Mouse (Mus musculus) forebrain, embryonic 15.5 days (tissue): Measurements from ENCODE around the gene Smg5. TPM values are rescaled to one million over a fixed set of nuclear protein-coding genes. Genes with fewer than 3 reads are reported as not detected.
"Not testable (repeated sequence)": the region's sequence is repeated elsewhere in the genome, so short reads cannot be mapped to it uniquely, and the experiment has no call there.

Experiments used
- ATAC-seq: fragments of 200-750 bp; cut with Nextera tagmentation; replicated peaks from 2 replicates; pipeline ENCODE4 v1.8.0; 2017; ENCODE audit warnings: mild to moderate bottlenecking, moderate TSS enrichment, moderate library complexity
- H3K27ac ChIP-seq: fragments of 300-500 bp; sonication (generic); replicated peaks from 2 replicates; pipeline ENCODE4 v1.5.1; 2015; ENCODE audit warnings: mild to moderate bottlenecking, inconsistent platforms
- H3K27me3 ChIP-seq: fragments of 300-500 bp; sonication (generic); 2 replicates; pipeline ENCODE4 v1.6.1; 2015; ENCODE audit warnings: inconsistent platforms
- H3K36me3 ChIP-seq: fragments of 300-500 bp; sonication (generic); 2 replicates; pipeline ENCODE4 v1.6.1; 2015; ENCODE audit warnings: mild to moderate bottlenecking, inconsistent platforms
- H3K4me1 ChIP-seq: fragments of 300-500 bp; sonication (generic); 2 replicates; pipeline ENCODE4 v1.6.1; 2015; ENCODE audit warnings: inconsistent platforms
- H3K4me2 ChIP-seq: fragments of 300-500 bp; sonication (generic); replicated peaks from 2 replicates; pipeline ENCODE4 v1.6.1; 2015; ENCODE audit warnings: mild to moderate bottlenecking, inconsistent platforms
- H3K4me3 ChIP-seq: fragments of 300-500 bp; sonication (generic); 2 replicates; pipeline ENCODE4 v1.5.1; 2015; ENCODE audit warnings: mild to moderate bottlenecking, inconsistent platforms
- H3K9ac ChIP-seq: fragments of 300-500 bp; sonication (generic); replicated peaks from 2 replicates; pipeline ENCODE4 v1.6.1; 2015; ENCODE audit warnings: mild to moderate bottlenecking, inconsistent platforms
- H3K9me3 ChIP-seq: fragments of 300-500 bp; sonication (generic); 2 replicates; pipeline ENCODE4 v1.6.1; 2016; ENCODE audit warnings: inconsistent platforms
- WGBS: fragments of 180-500 bp; shearing (Covaris S2); methylation state at CpG from one replicate; pipeline ENCODE4 v1.1.7; 2015; ENCODE audit warnings: mixed read lengths; 5-methylcytosine and 5-hydroxymethylcytosine counted together
- polyA plus RNA-seq: library from polyadenylated mRNA; unstranded; fragments of >200 nt; fragmentation: Nextera tagmentation; extraction: Ambion mirVana; gene quantifications from 2 replicates; pipeline ENCODE4 v1.2.1, GENCODE M21; 2015

Gene Smg5
- polyA plus RNA-seq = 59.8 and 65.1 TPM in 2 replicates

DNA sequence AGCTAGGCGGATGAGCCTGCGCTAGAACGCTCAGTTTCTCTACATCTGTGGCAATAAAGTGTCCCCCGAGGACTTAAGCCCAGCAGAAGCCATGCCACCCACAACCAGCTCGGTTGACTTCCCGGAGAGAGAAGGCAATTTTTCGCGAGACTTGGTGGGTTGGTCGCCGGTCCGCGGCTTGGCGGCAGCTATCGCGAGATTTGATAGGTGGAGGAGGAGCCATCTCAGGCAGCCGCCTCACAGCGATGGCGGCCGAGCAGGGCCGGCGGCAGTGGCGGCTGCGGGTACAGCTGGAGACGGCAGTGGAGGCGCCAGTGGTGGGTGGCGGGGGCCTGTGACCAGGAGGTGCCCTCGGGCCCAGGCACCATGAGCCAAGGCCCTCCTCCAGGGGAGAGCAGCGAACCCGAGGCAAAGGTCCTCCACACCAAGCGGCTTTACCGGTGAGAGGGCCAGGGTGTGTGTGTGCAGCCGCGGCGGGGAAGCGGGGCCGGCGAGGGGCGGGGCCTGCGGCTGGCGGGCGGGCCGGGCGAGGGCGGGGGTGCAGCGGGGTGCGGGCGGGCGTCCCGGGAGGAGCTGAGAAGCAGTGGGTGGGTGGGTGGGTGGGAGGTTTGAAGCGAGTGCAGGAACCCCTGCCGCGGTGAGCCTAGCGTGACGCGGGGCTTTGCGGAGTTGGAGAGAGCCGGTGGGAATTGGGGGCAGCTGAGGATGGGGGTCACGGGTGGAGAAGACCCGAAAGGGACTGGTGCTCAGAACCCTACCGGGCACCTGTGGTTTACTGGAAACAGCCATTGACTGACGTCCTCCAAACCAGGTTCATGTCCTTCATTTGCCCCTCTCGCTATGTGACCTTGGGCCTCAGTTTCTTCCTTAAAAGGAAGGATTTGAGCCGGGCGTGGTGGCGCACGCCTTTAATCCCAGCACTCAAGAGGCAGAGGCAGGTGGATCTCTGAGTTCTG lies at the start of gene Smg5, which contains the start of gene Tmem79:
TSS of gene Smg5 (plus strand) at position 203 of the 956 bp plus-strand sequence.
TSS of gene Tmem79 (minus strand) at position 91 of the 956 bp plus-strand sequence.
- Histone ChIP-seq H3K4me1 (peaks cover 20% of the 10 kb centered on the region), H3K9me3 (no peaks in the 10 kb centered on the region), H3K27me3 (no peaks in the 10 kb centered on the region), H3K27ac (peak within 1 kb of the TSS; percentile 95), H3K4me2 (peak within 1 kb of the TSS; percentile 72), H3K4me3 (peak within 1 kb of the TSS; percentile 71), H3K9ac (peak within 1 kb of the TSS; percentile 91), H3K36me3 (0 out of 2 replicates have a peak, but pooled peaks cover 4% of the 10 kb centered on the region)
- ATAC-seq = peak; percentile 97
- 2% methylated on average over 60 of the region's 66 CpGs for WGBS

DNA sequence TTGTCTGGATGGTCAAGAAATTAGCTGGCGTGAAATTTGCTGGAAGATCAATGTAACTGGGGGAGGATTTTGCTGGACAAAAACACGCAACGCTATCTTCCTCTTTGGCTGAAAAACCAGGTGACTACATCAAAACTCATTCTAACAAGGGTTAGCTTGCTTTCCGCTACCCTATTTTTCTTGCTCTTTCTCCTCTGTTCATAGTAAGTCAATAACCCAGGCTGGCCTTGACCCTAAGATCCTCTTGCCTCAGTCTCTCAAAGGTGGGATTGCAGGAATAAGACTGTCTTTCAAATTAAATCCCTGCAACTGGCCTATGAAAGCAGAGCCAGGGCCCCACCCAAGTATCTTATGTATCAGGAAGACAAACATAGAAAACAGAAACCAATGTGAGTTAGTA lies 49.0 kb upstream of the Smg5 start, which contains the start of gene Gm38392:
TSS of gene Gm38392 (minus strand) at position 101 of the 400 bp plus-strand sequence.
- no peak within 1 kb of the TSS for H3K4me2 ChIP-seq
- WGBS = 97% methylated on average over 4 of the region's 4 CpGs

DNA sequence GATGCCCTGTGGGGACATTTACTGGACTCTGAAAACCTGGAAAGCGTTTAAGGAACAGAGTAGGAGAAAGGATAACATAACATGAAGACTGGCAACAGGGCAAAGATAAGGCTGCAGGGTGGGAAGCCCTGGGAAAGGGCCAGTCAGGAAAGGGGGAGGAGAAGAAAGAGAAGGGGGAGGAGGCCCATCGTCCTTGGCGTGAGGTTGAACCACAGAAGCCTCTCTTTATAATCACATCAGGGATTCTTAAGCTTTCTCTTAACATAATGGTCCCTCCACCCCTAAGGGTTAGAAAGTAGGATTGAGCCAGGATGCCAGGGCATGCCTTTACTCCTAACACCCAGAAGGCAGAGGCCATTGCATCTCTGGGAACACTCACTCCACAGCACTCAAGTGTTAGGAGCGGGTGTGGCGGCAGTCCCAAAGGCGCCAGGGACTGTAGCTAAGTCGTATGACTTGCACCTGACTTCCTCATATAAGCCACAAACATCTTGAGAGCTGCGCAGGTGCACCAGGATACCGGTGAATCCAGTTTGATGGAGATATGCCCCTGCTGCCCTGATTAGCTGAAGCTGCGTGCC lies 47.8 kb upstream of the Smg5 start:
- not testable (repeated sequence) for H3K4me1 ChIP-seq, ATAC-seq, H3K27ac ChIP-seq, H3K27me3 ChIP-seq, H3K9ac ChIP-seq, H3K36me3 ChIP-seq, H3K4me3 ChIP-seq, H3K9me3 ChIP-seq, H3K4me2 ChIP-seq
- whole genome bisulfite sequencing = 71% methylated on average over 8 of the region's 10 CpGs

More for the DNA sequence above, 49.0 kb upstream of the Smg5 start, which contains the start of gene Gm38392:
- H3K27ac ChIP-seq = no peak within 1 kb of the TSS
- no peaks in the 10 kb centered on the region for H3K27me3 ChIP-seq
- no peaks in the 10 kb centered on the region for H3K9me3 ChIP-seq
- no peak for ATAC-seq
- no peak within 1 kb of the TSS for H3K4me3 ChIP-seq
- no peak within 1 kb of the TSS for H3K9ac ChIP-seq
- H3K4me1 ChIP-seq = no peaks in the 10 kb centered on the region
- no peaks in the 10 kb centered on the region for H3K36me3 ChIP-seq

DNA sequence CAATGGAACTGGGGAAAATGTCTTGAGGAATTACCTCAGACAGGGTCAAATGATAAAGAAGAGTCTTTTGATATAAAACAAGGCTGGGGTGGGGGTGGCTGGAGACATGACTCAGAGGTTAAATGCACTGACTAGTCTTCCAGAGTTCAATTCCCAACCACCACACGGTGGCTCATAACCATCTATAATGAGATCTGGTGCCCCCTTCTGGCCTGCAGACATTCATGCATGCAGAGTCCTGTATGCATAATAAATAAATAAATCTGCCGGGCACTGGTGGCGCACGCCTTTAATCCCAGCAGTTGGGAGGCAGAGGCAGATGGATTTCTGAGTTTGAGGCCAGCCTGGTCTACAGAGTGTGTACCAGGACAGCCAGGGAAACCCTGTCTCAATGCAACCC lies 44.1 kb upstream of the Smg5 start:
- Histone ChIP-seq H3K9ac (no peak overlapping the region), H3K4me2 (no peak overlapping the region), H3K27ac (no peak overlapping the region), H3K36me3 (no peaks in the 10 kb centered on the region), H3K4me3 (no peak overlapping the region), H3K27me3 (no peaks in the 10 kb centered on the region), H3K9me3 (no peaks in the 10 kb centered on the region), H3K4me1 (peaks cover 8% of the 10 kb centered on the region)
- no peak for ATAC-seq
- WGBS = 34% methylated on average over 4 of the region's 4 CpGs

DNA sequence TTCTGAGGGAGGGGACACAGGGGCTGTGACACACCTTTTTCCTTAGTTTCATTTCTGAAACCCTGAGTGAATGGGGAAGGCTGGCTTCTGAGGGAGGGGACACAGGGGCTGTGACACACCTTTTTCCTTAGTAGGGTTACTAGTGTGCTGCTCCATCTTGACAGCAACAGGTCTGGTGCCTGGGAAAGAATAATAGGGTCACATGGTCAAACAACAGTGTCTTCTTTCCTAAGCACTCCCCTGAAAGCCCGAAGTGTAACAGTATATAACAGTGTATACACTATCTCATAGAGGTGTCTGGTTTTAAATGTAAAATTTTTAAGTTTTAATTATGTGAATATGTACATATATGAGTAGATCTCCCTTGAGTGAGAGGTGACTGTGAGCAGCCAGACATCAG lies 40.8 kb upstream of the Smg5 start:
- Histone ChIP-seq H3K36me3 (peaks cover 12% of the 10 kb centered on the region), H3K4me3 (0 out of 2 replicates have a peak overlapping the region, but pooled peaks have one; percentile 89), H3K4me1 (peaks cover 27% of the 10 kb centered on the region)
- not testable (repeated sequence) for ATAC-seq, H3K4me2 ChIP-seq, H3K9ac ChIP-seq, H3K27ac ChIP-seq, H3K27me3 ChIP-seq, H3K9me3 ChIP-seq
- WGBS = 72% methylated on average over 1 of the region's 1 CpGs

DNA sequence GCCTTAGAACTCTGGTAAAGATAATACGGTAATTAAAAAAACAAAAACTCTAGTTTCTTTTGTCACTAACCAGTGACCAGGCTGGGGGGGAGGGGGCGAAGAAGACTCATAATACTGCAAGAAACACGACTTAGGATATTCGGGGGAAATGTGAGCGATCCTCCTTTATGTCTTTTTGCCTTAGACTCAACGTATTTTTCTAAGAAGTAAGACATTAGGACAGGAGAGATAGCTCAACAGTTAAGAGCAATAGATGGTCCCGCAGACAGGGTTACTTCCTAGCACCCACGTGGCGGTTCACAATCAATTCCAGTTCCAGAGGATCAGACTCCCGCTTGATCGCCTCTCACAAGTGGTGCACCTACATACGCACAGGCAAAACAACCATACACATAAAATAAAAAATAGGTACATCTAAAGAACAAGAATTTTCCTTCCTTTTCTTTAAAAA lies 39.9 kb upstream of the Smg5 start:
- Histone ChIP-seq H3K4me3 (peak overlapping the region; percentile 89), H3K4me2 (peak overlapping the region; percentile 54), H3K4me1 (peaks cover 27% of the 10 kb centered on the region), H3K9ac (peak overlapping the region; percentile 67), H3K9me3 (no peaks in the 10 kb centered on the region), H3K27me3 (no peaks in the 10 kb centered on the region), H3K36me3 (peaks cover 20% of the 10 kb centered on the region), H3K27ac (peak overlapping the region; percentile 97)
- WGBS = under 1% methylated on average over 12 of the region's 12 CpGs
- peak; percentile 42 for ATAC-seq

DNA sequence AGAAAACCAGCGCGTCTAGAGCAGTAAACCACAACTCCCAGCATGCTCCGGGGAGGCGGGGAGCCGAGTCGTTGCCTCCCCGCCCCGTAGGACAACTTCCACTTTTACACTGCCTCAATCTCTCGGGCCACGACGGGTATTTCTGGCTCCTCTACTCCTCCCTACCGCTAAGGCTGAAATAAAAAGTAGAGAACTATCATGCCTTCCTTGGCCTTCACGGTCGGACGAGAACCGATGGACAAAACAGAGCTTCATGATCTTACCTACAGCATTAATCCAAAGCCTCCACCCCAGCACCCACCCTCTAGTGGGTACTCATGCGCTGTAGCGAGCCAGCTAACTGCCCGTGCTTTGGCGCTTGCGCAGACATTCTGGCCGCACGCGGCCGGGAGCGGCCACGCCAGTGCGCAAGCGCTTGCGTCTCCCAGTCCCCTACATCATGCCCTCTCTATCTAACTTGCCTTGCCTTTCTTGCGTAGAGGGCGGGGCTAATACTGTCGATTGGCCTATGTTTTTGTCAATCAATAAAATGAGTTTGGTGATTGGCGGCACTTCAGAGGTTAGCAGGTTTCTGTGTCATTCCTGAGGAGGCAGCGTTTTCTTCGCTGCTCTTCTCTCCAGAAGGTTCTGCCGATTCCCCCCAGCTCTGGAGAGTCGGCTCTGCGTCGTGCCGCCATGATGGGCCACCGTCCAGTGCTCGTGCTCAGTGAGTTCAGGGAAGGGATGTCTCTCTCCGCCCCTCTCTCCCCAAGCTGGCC lies 39.3 kb upstream of the Smg5 start, which contains the start of the genes Tsacc and Cct3:
TSS of gene Tsacc (minus strand) at position 439 of the 758 bp plus-strand sequence.
TSS of gene Cct3 (plus strand) at position 556 of the 758 bp plus-strand sequence.
- peak; percentile 99 for ATAC-seq
- Histone ChIP-seq H3K4me1 (peaks cover 27% of the 10 kb centered on the region), H3K4me2 (peak within 1 kb of the TSS; percentile 64), H3K27me3 (no peaks in the 10 kb centered on the region), H3K27ac (peak within 1 kb of the TSS; percentile 97), H3K36me3 (peaks cover 26% of the 10 kb centered on the region), H3K9ac (peak within 1 kb of the TSS; percentile 91), H3K9me3 (no peaks in the 10 kb centered on the region), H3K4me3 (peak within 1 kb of the TSS; percentile 89)
- under 1% methylated on average over 44 of the region's 44 CpGs for WGBS

DNA sequence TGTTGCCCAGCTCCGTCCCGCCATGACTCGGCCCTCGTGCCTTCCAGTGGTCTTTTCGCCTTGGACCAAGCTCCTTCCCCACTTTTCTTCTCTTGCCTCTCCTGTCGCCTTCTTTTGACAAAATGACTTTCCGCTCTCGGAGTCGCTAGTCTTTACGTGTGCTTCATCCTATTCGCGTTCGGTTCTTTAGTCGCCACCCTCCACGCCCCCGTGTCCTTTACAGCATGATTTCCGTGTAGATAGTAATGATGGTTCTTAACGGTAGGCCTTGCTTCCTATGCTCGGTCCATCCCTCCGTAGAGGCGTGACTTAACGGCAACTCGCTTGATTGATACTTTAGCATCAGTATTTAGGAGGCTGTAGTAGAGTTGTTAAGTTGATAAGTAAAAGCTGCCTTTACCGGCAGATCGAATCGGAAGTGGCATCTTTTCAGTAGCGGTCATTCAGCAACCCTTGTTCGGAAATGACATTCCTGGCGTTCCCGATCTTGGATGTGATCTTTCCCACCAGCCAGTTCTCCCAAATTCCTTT lies 38.7 kb upstream of the Smg5 start:
- WGBS = under 1% methylated on average over 30 of the region's 30 CpGs
- 0 out of 2 replicates have a peak, but pooled peaks have one; percentile 3 for ATAC-seq
- Histone ChIP-seq H3K9me3 (no peaks in the 10 kb centered on the region), H3K4me3 (peak overlapping the region; percentile 89), H3K27me3 (no peaks in the 10 kb centered on the region), H3K36me3 (peaks cover 32% of the 10 kb centered on the region), H3K9ac (peak overlapping the region; percentile 91), H3K4me2 (peak overlapping the region; percentile 64), H3K27ac (peak overlapping the region; percentile 97), H3K4me1 (peaks cover 27% of the 10 kb centered on the region)

DNA sequence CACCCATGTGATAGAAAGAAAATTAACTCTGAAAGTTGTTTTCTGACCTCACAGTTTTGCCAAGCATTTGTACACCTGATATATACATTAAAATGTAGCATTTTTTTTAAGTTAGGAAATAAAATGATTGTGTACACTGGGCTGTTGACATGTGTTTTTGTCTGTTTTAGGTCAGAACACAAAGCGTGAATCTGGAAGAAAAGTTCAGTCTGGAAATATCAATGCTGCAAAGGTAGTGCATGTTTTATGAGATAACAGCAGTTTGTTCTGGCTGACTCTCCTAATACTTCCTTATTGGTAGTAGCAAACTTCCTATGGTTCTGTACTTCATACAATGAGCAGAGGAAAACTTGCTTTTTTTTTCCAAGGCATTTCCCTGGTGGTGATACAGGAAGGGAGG lies 36.9 kb upstream of the Smg5 start:
- Histone ChIP-seq H3K4me1 (peaks cover 27% of the 10 kb centered on the region), H3K27ac (no peak overlapping the region), H3K9me3 (no peaks in the 10 kb centered on the region), H3K4me3 (no peak overlapping the region), H3K9ac (no peak overlapping the region), H3K27me3 (no peaks in the 10 kb centered on the region), H3K36me3 (peaks cover 48% of the 10 kb centered on the region), H3K4me2 (no peak overlapping the region)
- ATAC-seq = no peak
- WGBS = 93% methylated on average over 1 of the region's 1 CpGs

DNA sequence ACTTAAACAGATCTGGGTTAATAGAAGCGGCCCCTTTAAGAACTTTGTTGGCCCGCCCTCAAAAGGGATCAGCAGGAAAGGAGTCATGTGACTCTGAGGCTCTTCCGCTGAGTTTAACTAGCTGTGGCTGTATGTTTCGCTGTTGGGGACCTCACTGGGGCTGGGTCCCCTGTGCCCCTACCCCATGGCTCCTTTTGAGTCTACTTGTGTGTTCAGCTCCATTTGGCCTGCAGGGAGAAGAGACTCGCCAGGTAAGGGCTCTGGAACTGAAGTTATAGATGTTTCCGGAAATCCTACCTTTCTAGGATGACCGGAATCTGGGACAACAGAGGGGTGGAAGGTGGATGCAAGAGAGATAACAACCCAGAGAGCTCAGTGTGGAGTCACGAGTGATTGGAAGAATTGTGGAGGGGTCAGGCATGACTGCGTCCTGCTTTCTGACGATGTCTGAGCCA lies 11.1 kb upstream of the Smg5 start, which contains the start of gene Glmp:
TSS of gene Glmp (plus strand) at position 73 of the 455 bp plus-strand sequence.
- peaks cover 46% of the 10 kb centered on the region for H3K36me3 ChIP-seq
- peak within 1 kb of the TSS; percentile 70 for H3K4me2 ChIP-seq
- H3K9ac ChIP-seq = peak within 1 kb of the TSS; percentile 68
- ATAC-seq = peak; percentile 76
- H3K27ac ChIP-seq = no peak within 1 kb of the TSS
- WGBS = 2% methylated on average over 10 of the region's 10 CpGs
- peak within 1 kb of the TSS; percentile 52 for H3K4me3 ChIP-seq
- H3K9me3 ChIP-seq = no peaks in the 10 kb centered on the region
- H3K27me3 ChIP-seq = no peaks in the 10 kb centered on the region
- H3K4me1 ChIP-seq = peaks cover 14% of the 10 kb centered on the region

DNA sequence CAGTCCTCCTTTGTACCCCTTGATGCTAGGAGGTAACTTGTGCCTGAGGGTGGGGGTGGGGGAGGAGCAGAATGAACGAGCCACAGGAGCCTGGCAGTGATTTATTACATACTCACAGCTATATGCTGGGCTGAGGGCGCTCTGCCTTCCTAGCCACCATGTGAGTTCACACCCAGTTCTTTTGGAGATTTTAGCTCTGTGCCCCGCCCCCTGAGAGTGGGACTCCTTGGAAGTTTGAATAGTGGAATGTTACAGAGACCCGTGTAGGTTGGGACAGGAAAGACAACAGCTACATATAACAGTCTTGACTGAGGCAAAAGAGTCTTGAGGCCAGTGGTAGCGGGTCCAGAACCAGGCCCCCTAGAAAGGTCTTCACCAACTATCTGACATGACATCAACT lies 7.1 kb upstream of the Smg5 start:
- H3K27ac ChIP-seq = no peak overlapping the region
- no peaks in the 10 kb centered on the region for H3K9me3 ChIP-seq
- peaks cover 6% of the 10 kb centered on the region; the same call in 1 of the 2 replicates for H3K36me3 ChIP-seq
- peaks cover 14% of the 10 kb centered on the region for H3K4me1 ChIP-seq
- WGBS = 81% methylated on average over 5 of the region's 5 CpGs
- no peak overlapping the region for H3K4me2 ChIP-seq
- ATAC-seq = no peak
- no peak overlapping the region for H3K4me3 ChIP-seq
- H3K27me3 ChIP-seq = no peaks in the 10 kb centered on the region
- no peak overlapping the region for H3K9ac ChIP-seq
